8 mouse cellular contexts compared by ENCODE assay signal in genomic region chr7:89437589-89437988, GRCm38 (mm10). TPM values are rescaled to one million over a fixed set of nuclear protein-coding genes. Genes with fewer than 3 reads are reported as not detected.
DNase-seq lines count a peak whose midpoint lies in the region; ATAC-seq and TF ChIP-seq lines count a peak whose summit lies in the region.
"Had no signal": no experiment of that assay in that cellular context is flagged by ENCODE, and none has a peak within 500 bp of the region (broad histone marks: within the 10 kb centered on the region; RNA-seq: fewer than 3 reads in every experiment).

No protein-coding gene starts in this region.

- DNase-seq in right cerebral cortex, adult 2 months (ENCODE audit: low spot score in 2 of 2), result peak; percentile 59 to 67
- DNase-seq in right cerebral cortex, postnatal 4 days, result no peak
- peak; percentile 56 for DNase-seq in ZHBTc4 (ENCODE audit: low read depth, low spot score)
- DNase-seq in kidney, adult 8-10 months, result peak; percentile 67 to 80
- DNase-seq in limb, embryonic 14.5 days (ENCODE audit: low spot score), result peak; percentile 74
- peak; percentile 42 for DNase-seq in splenic B cell, adult 2 months (ENCODE audit: low read depth, low spot score)

- peak; percentile 79 for ATAC-seq in frontal cortex, adult (ENCODE audit: low TSS enrichment)
- 0 out of 2 replicates have a peak, but pooled peaks have one; percentile 41 for ATAC-seq in limb, embryonic 14.5 days (ENCODE audit: low FRiP score, low read depth)

- no peak for TF ChIP-seq POLR2A in limb, embryonic 14.5 days (IDR thresholded peaks at IDR 0.05; ENCODE audit: borderline replicate concordance, extremely low read depth, insufficient read depth, insufficient read length)

- H3K9me3 ChIP-seq in limb, embryonic 14.5 days (ENCODE audit: control insufficient read depth, low read length), result no peaks in the 10 kb centered on the region

- H3K4me3 ChIP-seq in limb, embryonic 14.5 days (replicated peaks; ENCODE audit: low read length), result no peak overlapping the region
- H3K4me3 ChIP-seq: erythroblast, embryonic 14.5 days had no signal

- 53% methylated on average over 4 of the region's 4 CpGs for WGBS in limb, embryonic 14.5 days

- peaks cover 5% of the 10 kb centered on the region for H3K4me1 ChIP-seq in limb, embryonic 14.5 days (ENCODE audit: control insufficient read depth, insufficient read depth, low read length)

- no peak overlapping the region for H3K4me2 ChIP-seq in limb, embryonic 14.5 days (replicated peaks; ENCODE audit: low read depth, low read length, severe bottlenecking)

- no peak overlapping the region for H3K27ac ChIP-seq in limb, embryonic 14.5 days (replicated peaks; ENCODE audit: low read depth, low read length)

- no peak overlapping the region for H3K9ac ChIP-seq in limb, embryonic 14.5 days (ENCODE audit: low read depth, low read length, severe bottlenecking)

- H3K27me3 ChIP-seq in limb, embryonic 14.5 days (ENCODE audit: control insufficient read depth, insufficient read depth, low read length), result no peaks in the 10 kb centered on the region
- no peaks in the 10 kb centered on the region for H3K27me3 ChIP-seq in splenic B cell, adult 2 months (ENCODE audit: control insufficient read depth, insufficient read depth, low read length, poor library complexity, severe bottlenecking)

- no peaks in the 10 kb centered on the region for H3K36me3 ChIP-seq in limb, embryonic 14.5 days (ENCODE audit: control insufficient read depth, insufficient read depth, low read length)
- H3K36me3 ChIP-seq in splenic B cell, adult 2 months (ENCODE audit: control insufficient read depth, insufficient read depth, low read length, poor library complexity, severe bottlenecking), result no peaks in the 10 kb centered on the region

RNA-seq across cellular contexts. Expression of gene Fzd4, which starts 33.4 kb away (rescaled TPM):
- 23.4 and 23.6 TPM in 2 replicates for polyA plus RNA-seq in limb, embryonic 14.5 days (2012; rRNA removed)
- 20.2 and 22.6 TPM in 2 replicates for polyA plus RNA-seq in limb, embryonic 14.5 days (2014; fragmentation: Nextera tagmentation; extraction: Ambion mirVana)
- polyA plus RNA-seq: erythroblast, embryonic 14.5 days had no signal

RNA-seq across cellular contexts. Expression of gene Tmem135, which starts 33.6 kb away (rescaled TPM):
- 12.4 and 18.8 TPM in 2 replicates for polyA plus RNA-seq in limb, embryonic 14.5 days (2012; rRNA removed)
- polyA plus RNA-seq in limb, embryonic 14.5 days (2014; fragmentation: Nextera tagmentation; extraction: Ambion mirVana), result 18.6 and 21.7 TPM in 2 replicates
